Mouse (Mus musculus) kidney, postnatal 0 days (tissue): ENCODE results near the gene Zfp869. TPM values are rescaled to one million over a fixed set of nuclear protein-coding genes. Genes with fewer than 3 reads are reported as not detected.

Source experiments
- ATAC-seq: fragments of 200-750 bp; cut with Nextera tagmentation; replicated peaks from 2 replicates; pipeline ENCODE4 v1.8.0; 2017; ENCODE audit warnings: low read depth, moderate number of reproducible peaks, moderate TSS enrichment, moderate library complexity; ENCODE audit not compliant: low FRiP score
- DNase-seq: peaks from one replicate; pipeline ENCODE4 v3.0.0-alpha.2; 2016; ENCODE audit warnings: low spot score
- H3K27ac ChIP-seq: fragments of 300-500 bp; sonication (generic); 2 replicates; pipeline ENCODE4 v1.5.1; 2014; ENCODE audit warnings: mild to moderate bottlenecking
- H3K27me3 ChIP-seq: fragments of 300-500 bp; sonication (generic); 2 replicates; pipeline ENCODE4 v1.6.1; 2014; ENCODE audit warnings: low read length, mixed read lengths; ENCODE audit not compliant: insufficient read depth
- H3K36me3 ChIP-seq: fragments of 300-500 bp; sonication (generic); 2 replicates; pipeline ENCODE4 v1.6.1; 2014; ENCODE audit warnings: low read length, mixed read lengths; ENCODE audit not compliant: insufficient read depth
- H3K4me1 ChIP-seq: fragments of 300-500 bp; sonication (generic); replicated peaks from 2 replicates; pipeline ENCODE4 v1.6.1; 2014; ENCODE audit warnings: antibody characterized with exemption, low read length, mixed read lengths; ENCODE audit not compliant: insufficient read depth
- H3K4me2 ChIP-seq: fragments of 300-500 bp; sonication (generic); 2 replicates; pipeline ENCODE4 v1.6.1; 2014; ENCODE audit warnings: mild to moderate bottlenecking, low read length, moderate library complexity, mixed read lengths
- H3K4me3 ChIP-seq: fragments of 300-500 bp; sonication (generic); replicated peaks from 2 replicates; pipeline ENCODE4 v1.5.1; 2014; ENCODE audit warnings: low read depth, low read length
- H3K9ac ChIP-seq: fragments of 300-500 bp; sonication (generic); 2 replicates; pipeline ENCODE4 v1.6.1; 2014; ENCODE audit warnings: low read depth, low read length
- H3K9me3 ChIP-seq: fragments of 300-500 bp; sonication (generic); replicated peaks from 2 replicates; pipeline ENCODE4 v1.6.1; 2016; ENCODE audit warnings: low read length, inconsistent platforms, mixed read lengths
- CTCF ChIP-seq: IDR thresholded peaks from 2 replicates; pipeline ENCODE4 v1.5.1; 2016; ENCODE audit warnings: antibody characterized with exemption, low read depth, mild to moderate bottlenecking, moderate library complexity
- polyA plus RNA-seq: library from polyadenylated mRNA; unstranded; fragments of >200 nt; fragmentation: Nextera tagmentation; extraction: Ambion mirVana; gene quantifications from 2 replicates; pipeline ENCODE4 v1.2.1, GENCODE M21; 2015

The Zfp869 gene
- polyA plus RNA-seq, 1 experiment from 2014 or later: 21.6 TPM

DNA sequence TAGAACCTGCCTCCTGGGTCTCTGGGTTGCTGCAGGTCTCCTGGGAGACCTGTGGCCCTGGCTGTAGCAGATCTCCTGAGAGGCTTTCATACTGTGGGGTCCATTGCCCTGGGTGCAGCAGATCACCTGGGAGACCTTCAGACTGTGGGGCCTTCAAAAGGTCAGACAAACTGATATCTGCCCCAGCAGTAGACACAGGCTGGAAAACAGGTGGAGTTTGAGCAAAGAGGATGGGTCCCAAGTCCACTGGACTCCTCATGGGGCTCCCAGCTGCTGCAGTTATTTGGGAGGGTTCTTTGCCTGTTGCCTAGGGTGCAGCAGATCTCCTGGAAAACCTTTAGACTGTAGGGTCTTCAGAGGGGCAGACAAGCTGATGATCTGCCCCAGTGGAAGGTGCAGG, 49.2 kb downstream of the Zfp869 start:
- Histone ChIP-seq H3K27ac (no peak overlapping the region), H3K27me3 (no peaks in the 10 kb centered on the region), H3K36me3 (0 out of 2 replicates have a peak, but pooled peaks cover 8% of the 10 kb centered on the region), H3K9ac (no peak overlapping the region), H3K4me1 (no peaks in the 10 kb centered on the region), H3K4me3 (no peak overlapping the region), H3K4me2 (no peak overlapping the region), H3K9me3 (no peaks in the 10 kb centered on the region)
- DNase-seq (no peak), ATAC-seq (no peak)
- TF ChIP-seq CTCF: no peak

Other genes starting within 250 kb of the Zfp869 start
- gene Gm7697, start 187.7 kb downstream of the Zfp869 start, polyA plus RNA-seq: not detected in 2 replicates
- 18.1 and 19.4 TPM in 2 replicates for gene Zfp868, start 85.2 kb downstream of the Zfp869 start, polyA plus RNA-seq
- gene Zfp964, start 56.2 kb downstream of the Zfp869 start, polyA plus RNA-seq: 1.4 and 1.5 TPM in 2 replicates
- 5.3 TPM in 2 replicates for gene Zfp963, start 39.2 kb upstream of the Zfp869 start, polyA plus RNA-seq
- gene Gm20422, start 64.2 kb upstream of the Zfp869 start, polyA plus RNA-seq: 0.30 and 1.1 TPM in 2 replicates
- gene Atp13a1, start 80.4 kb upstream of the Zfp869 start, polyA plus RNA-seq: 34.1 and 38.4 TPM in 2 replicates
- gene Zfp866, start 80.5 kb upstream of the Zfp869 start, polyA plus RNA-seq: 14.7 and 17.4 TPM in 2 replicates
- gene Gmip, start 98.0 kb upstream of the Zfp869 start, polyA plus RNA-seq: 5.7 and 7.0 TPM in 2 replicates
- 0.58 and 0.94 TPM in 2 replicates for gene Lpar2, start 111.7 kb upstream of the Zfp869 start, polyA plus RNA-seq
- gene Pbx4, start 121.8 kb upstream of the Zfp869 start, polyA plus RNA-seq: 7.7 and 8.3 TPM in 2 replicates
- 0.69 and 0.75 TPM in 2 replicates for gene Cilp2, start 177.0 kb upstream of the Zfp869 start, polyA plus RNA-seq
- 3.8 and 4.0 TPM in 2 replicates for gene Tssk6, start 191.5 kb upstream of the Zfp869 start, polyA plus RNA-seq
- gene Ndufa13, start 191.8 kb upstream of the Zfp869 start, polyA plus RNA-seq: 288 and 310 TPM in 2 replicates
- gene Yjefn3, start 192.0 kb upstream of the Zfp869 start, polyA plus RNA-seq: 4.8 and 5.2 TPM in 2 replicates